Mouse (Mus musculus): ENCODE data around the gene Eif4b.

GRCm38 (mm10) chr15:102115731-102116231 lies 42.2 kb downstream of the Eif4b start:
- no peak for TF ChIP-seq CTCF (IDR thresholded peaks at IDR 0.05)
- TF ChIP-seq EP300 (IDR thresholded peaks at IDR 0.05) = no peak

Data from lung, postnatal 0 days (tissue).